Mouse (Mus musculus) E14TG2a.4 (cell line): ENCODE results near the gene Olfr64.

Source experiments
- CTCF ChIP-seq: conservative IDR thresholded peaks from 2 replicates; pipeline ENCODE4 v1.5.1; 2014; ENCODE audit warnings: low read length
- NANOG ChIP-seq: IDR thresholded peaks from 2 replicates; pipeline ENCODE4 v1.6.1; 2014; ENCODE audit warnings: borderline replicate concordance, low read length, mixed read lengths

DNA sequence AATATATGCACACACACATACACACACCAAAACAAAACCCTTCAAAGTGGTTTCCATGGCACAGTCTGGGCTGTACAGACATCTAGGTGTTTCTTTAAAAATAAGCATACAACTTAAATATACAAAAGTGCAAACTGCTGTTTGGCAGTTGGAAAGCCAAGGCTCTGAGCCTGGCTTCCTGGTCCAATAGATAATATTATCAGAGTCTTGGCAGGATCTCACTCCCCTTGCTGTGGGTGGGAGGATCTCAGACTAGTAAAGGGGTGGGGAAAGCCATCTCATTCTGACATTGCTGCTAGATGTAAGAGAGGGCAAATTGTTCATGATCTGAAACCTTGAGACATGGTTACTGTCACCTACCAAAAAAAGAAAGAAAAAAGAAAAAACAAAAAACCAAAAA, 23.6 kb downstream of the Olfr64 start:
- TF ChIP-seq CTCF (no peak), NANOG (no peak)
